Mouse (Mus musculus): ENCODE measurements around the gene Dph1.

- TF ChIP-seq POLR2A (IDR thresholded peaks at IDR 0.05; ENCODE audit: borderline replicate concordance, low read depth, low read length) (no peak), CTCF (IDR thresholded peaks at IDR 0.05; ENCODE audit: low read depth, low read length) (peak; percentile 70)
Measured at GRCm38 (mm10) chr11:75192336-75193214, 1.5 kb upstream of the Dph1 start.

All from bone marrow macrophage, adult 2 months (primary cell).